Mouse (Mus musculus): ENCODE results near the gene Rab11fip5. TPM values are rescaled to one million over a fixed set of nuclear protein-coding genes. Genes with fewer than 3 reads are reported as not detected.

Rab11fip5 gene
- 15.6 and 20.5 TPM in 2 replicates for polyA plus RNA-seq (2014; fragmentation: Nextera tagmentation; extraction: Ambion mirVana)

DNA sequence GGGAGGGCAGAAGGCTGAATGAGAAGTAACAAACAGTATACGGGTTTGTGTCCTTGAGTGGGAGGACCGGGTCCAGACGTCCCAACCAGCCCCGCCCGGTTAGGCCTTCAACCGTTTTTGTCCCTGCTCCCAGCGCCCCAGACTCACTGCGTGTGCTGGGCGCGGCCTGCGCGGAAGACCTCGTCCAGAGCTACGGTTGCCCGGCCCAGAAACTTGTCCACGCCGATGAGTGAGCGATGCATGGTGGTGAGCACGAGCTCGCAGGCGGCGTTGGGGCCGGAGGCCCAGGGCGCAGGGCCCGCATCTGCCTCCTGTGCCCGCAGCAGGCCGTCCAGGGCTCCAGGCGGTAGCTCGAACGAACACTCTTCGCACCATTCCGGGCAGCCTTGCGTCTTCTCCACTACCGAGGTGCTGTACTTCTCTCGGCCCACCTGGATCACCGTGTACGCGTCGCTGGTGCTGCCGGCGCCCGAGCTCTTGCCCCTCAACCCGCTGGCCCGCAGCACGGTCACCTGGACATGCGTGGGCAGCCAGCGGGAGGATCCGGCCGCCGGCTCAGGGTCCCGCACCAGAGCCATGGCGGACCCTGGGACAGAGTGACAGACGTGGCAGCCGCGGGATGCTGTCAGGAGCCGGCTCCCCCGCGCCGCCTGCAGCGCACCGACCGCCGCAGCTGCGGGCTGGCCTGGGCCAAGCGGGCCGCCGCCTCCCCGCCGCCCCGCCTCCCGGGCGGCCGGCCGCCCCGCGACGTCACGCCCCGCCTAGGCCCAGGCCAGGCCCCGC, at the start of gene Rab11fip5:
Gene Rab11fip5 (minus strand): TSS at position 684 of the 783 bp plus-strand sequence.
- Histone ChIP-seq H3K4me3 (ENCODE audit: low read depth, low read length) (peak within 1 kb of the TSS; percentile 89), H3K36me3 (ENCODE audit: control insufficient read depth, insufficient read depth, low read length) (no peaks in the 10 kb centered on the region), H3K27ac (ENCODE audit: low read depth, low read length) (peak within 1 kb of the TSS; percentile 78), H3K4me2 (ENCODE audit: low read depth, low read length) (peak within 1 kb of the TSS; percentile 61), H3K27me3 (ENCODE audit: control insufficient read depth, insufficient read depth, low read length) (no peaks in the 10 kb centered on the region), H3K9ac (replicated peaks; ENCODE audit: low read depth, low read length) (peak within 1 kb of the TSS; percentile 91), H3K9me3 (ENCODE audit: control insufficient read depth, low read length) (no peaks in the 10 kb centered on the region), H3K4me1 (ENCODE audit: control insufficient read depth, insufficient read depth, low read length) (peaks cover 23% of the 10 kb centered on the region)
- peak; percentile 48 for ATAC-seq (ENCODE audit: low read depth)
- 2% methylated on average over 78 of the region's 80 CpGs for WGBS

DNA sequence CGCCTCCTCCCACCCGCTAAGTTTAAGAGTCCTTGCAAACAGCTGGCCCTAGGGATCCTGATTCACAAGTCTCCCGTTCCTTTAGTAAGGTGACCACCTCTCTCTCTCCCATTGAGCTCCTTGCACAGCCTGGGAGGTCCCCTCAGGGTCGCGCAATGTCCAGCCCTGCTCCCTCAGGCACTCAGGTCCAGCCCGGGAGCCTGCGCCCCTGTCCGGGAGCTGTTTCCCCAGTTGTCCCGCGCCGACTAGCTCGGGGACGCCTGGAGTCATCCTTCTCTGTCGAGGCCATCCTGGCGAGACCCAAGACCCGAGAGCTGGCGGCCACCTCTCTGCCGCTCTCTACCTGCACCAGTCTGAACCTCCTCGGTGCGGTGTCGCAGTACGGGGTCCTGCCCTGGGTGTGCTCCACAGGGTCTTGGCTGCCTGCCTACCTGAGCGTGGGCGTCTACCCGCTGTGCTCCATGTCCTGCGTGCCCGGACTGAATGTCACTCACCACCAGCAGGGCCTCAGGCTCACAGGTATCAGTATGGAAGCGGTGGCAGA, 49.5 kb upstream of the Rab11fip5 start, which contains the start of gene Noto:
Gene Noto (plus strand): TSS at position 51 of the 544 bp plus-strand sequence.
- Histone ChIP-seq H3K4me1 (ENCODE audit: control insufficient read depth, insufficient read depth, low read length) (no peaks in the 10 kb centered on the region), H3K27me3 (ENCODE audit: control insufficient read depth, insufficient read depth, low read length) (0 out of 2 replicates have a peak, but pooled peaks cover 2% of the 10 kb centered on the region), H3K4me2 (ENCODE audit: low read depth, low read length) (no peak within 1 kb of the TSS), H3K36me3 (ENCODE audit: control insufficient read depth, insufficient read depth, low read length) (no peaks in the 10 kb centered on the region), H3K27ac (ENCODE audit: low read depth, low read length) (no peak within 1 kb of the TSS), H3K9ac (replicated peaks; ENCODE audit: low read depth, low read length) (no peak within 1 kb of the TSS), H3K4me3 (ENCODE audit: low read depth, low read length) (no peak within 1 kb of the TSS), H3K9me3 (ENCODE audit: control insufficient read depth, low read length) (no peaks in the 10 kb centered on the region)
- 11% methylated on average over 28 of the region's 28 CpGs for WGBS
- no peak for ATAC-seq (ENCODE audit: low read depth)

DNA sequence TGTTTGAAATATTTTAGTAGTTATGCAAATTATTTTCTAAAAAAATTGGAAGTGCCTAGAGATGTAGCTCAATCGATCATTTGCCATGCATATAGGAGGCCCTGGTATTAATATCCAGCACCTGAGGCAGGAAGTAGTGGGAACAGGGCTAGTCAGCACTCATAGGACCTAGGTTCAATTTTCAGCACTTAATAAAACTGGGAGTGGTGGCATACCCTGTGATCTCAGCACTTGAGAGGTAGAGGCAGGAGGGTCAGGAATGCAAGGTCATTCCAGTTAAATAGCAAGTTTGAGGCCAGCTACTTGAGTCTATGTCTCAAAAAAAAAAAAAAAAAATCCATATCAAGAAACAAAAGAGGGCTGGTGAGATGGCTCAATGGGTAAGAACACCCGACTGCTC, 44.7 kb upstream of the Rab11fip5 start:
- H3K27me3 ChIP-seq (ENCODE audit: control insufficient read depth, insufficient read depth, low read length): 0 out of 2 replicates have a peak, but pooled peaks cover 2% of the 10 kb centered on the region
- ATAC-seq (ENCODE audit: low read depth): no peak
- H3K27ac ChIP-seq (ENCODE audit: low read depth, low read length): no peak overlapping the region
- 84% methylated on average over 2 of the region's 2 CpGs for WGBS
- H3K9ac ChIP-seq (replicated peaks; ENCODE audit: low read depth, low read length): no peak overlapping the region
- H3K4me3 ChIP-seq (ENCODE audit: low read depth, low read length): no peak overlapping the region
- no peak overlapping the region for H3K4me2 ChIP-seq (ENCODE audit: low read depth, low read length)
- no peaks in the 10 kb centered on the region for H3K9me3 ChIP-seq (ENCODE audit: control insufficient read depth, low read length)
- no peaks in the 10 kb centered on the region for H3K4me1 ChIP-seq (ENCODE audit: control insufficient read depth, insufficient read depth, low read length)
- H3K36me3 ChIP-seq (ENCODE audit: control insufficient read depth, insufficient read depth, low read length): no peaks in the 10 kb centered on the region

DNA sequence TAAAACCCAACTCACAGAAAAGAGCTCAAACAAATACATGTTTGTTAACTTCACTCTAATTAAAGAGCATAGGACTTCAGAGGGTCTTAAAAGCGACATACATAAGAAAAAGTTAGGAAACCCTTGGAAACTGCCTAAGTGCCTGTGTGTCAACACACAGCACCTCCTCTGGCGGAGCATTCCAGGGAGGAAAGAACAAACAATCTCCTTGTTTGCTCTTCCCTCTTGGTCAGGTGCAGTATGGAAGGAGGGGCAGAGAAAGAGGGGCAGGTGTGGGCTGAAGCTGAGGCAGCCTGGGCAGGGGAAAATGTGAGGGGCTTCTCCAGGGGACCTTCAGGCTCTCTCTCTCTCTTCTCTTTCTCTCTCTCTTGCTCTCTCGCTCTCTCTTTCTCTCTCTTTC, 41.4 kb upstream of the Rab11fip5 start:
- no peak for ATAC-seq (ENCODE audit: low read depth)
- Histone ChIP-seq H3K4me2 (ENCODE audit: low read depth, low read length) (no peak overlapping the region), H3K36me3 (ENCODE audit: control insufficient read depth, insufficient read depth, low read length) (no peaks in the 10 kb centered on the region), H3K4me1 (ENCODE audit: control insufficient read depth, insufficient read depth, low read length) (no peaks in the 10 kb centered on the region), H3K9me3 (ENCODE audit: control insufficient read depth, low read length) (no peaks in the 10 kb centered on the region), H3K27me3 (ENCODE audit: control insufficient read depth, insufficient read depth, low read length) (no peaks in the 10 kb centered on the region), H3K9ac (replicated peaks; ENCODE audit: low read depth, low read length) (no peak overlapping the region), H3K4me3 (ENCODE audit: low read depth, low read length) (no peak overlapping the region), H3K27ac (ENCODE audit: low read depth, low read length) (no peak overlapping the region)
- 56% methylated on average over 3 of the region's 3 CpGs for WGBS

DNA sequence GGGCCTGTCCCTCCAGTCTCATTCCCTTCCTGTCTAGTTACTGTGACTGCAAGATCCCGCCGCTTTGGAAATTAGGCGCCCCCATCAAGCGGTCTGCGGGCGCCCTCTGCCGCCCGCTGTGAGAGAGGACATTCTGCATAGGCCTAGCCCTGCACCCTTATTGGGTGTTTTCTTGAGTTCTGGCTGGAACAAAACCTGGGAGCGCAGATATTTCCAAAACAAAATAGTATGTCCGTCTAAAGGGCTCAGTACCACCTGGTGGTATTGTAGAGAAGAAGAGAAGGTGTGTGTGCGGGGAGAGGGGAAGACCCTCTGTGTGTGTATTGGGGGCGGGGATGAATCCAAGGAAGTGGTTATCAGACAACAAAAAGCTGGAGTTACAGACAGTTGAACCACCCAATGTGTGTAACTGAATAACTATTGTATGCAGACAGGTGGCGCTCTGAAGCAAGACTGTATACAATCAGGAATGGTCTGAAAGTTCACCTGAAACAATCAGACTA, 36.4 kb upstream of the Rab11fip5 start:
- Histone ChIP-seq H3K9ac (replicated peaks; ENCODE audit: low read depth, low read length) (no peak overlapping the region), H3K9me3 (ENCODE audit: control insufficient read depth, low read length) (no peaks in the 10 kb centered on the region), H3K4me3 (ENCODE audit: low read depth, low read length) (no peak overlapping the region), H3K27me3 (ENCODE audit: control insufficient read depth, insufficient read depth, low read length) (peaks cover 20% of the 10 kb centered on the region), H3K4me2 (ENCODE audit: low read depth, low read length) (no peak overlapping the region), H3K36me3 (ENCODE audit: control insufficient read depth, insufficient read depth, low read length) (no peaks in the 10 kb centered on the region), H3K4me1 (ENCODE audit: control insufficient read depth, insufficient read depth, low read length) (no peaks in the 10 kb centered on the region), H3K27ac (ENCODE audit: low read depth, low read length) (no peak overlapping the region)
- ATAC-seq (ENCODE audit: low read depth): peak; percentile 88
- 12% methylated on average over 13 of the region's 13 CpGs for WGBS

DNA sequence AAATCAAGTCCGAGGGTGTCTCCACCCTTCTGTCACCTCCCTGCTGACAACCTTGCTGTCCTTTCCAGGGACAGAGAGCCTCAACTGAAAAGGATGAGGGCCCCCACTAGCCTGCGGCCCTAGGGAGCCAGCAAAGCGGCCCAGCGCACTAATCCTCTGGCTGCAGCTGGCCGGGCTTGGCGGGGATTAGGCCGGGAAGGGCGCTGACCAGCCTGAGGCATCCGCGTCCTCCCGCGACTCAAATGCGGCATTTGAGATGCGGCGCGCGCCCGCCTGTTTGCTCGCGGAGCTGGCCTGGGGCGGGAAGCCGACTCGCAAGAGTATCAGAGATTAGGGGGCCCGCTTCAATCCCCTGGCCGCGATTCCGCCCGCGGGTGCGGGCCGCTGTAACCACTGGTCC, 34.6 kb upstream of the Rab11fip5 start:
- ATAC-seq (ENCODE audit: low read depth): no peak
- H3K4me2 ChIP-seq (ENCODE audit: low read depth, low read length): peak overlapping the region; percentile 41
- no peaks in the 10 kb centered on the region for H3K36me3 ChIP-seq (ENCODE audit: control insufficient read depth, insufficient read depth, low read length)
- WGBS: 2% methylated on average over 31 of the region's 31 CpGs
- peak overlapping the region; percentile 29; the same call in 1 of the 2 replicates for H3K9ac ChIP-seq (replicated peaks; ENCODE audit: low read depth, low read length)
- H3K27ac ChIP-seq (ENCODE audit: low read depth, low read length): no peak overlapping the region
- H3K27me3 ChIP-seq (ENCODE audit: control insufficient read depth, insufficient read depth, low read length): peaks cover 20% of the 10 kb centered on the region
- no peaks in the 10 kb centered on the region for H3K4me1 ChIP-seq (ENCODE audit: control insufficient read depth, insufficient read depth, low read length)
- H3K9me3 ChIP-seq (ENCODE audit: control insufficient read depth, low read length): no peaks in the 10 kb centered on the region
- peak overlapping the region; percentile 9; the same call in 1 of the 2 replicates for H3K4me3 ChIP-seq (ENCODE audit: low read depth, low read length)

DNA sequence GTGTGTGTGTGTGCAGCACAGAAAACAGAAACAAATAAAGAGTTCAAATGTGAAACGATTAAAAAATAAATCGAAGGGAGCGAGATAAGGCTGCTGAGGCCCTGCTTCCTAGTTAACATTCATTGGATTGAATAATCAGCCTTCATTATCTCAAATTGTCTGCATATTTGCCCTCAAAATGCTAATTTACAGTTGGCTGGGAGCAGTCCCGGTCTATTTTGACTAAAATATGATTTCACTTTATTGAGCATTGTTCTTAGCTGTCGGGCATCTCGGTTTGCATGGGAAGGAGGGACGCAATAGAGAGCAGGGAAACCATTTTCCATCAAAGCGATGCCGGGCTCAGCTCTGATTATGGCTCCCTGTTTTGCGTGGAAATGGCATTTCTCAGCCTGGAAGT, 28.6 kb upstream of the Rab11fip5 start:
- no peak overlapping the region for H3K27ac ChIP-seq (ENCODE audit: low read depth, low read length)
- no peaks in the 10 kb centered on the region for H3K9me3 ChIP-seq (ENCODE audit: control insufficient read depth, low read length)
- H3K9ac ChIP-seq (replicated peaks; ENCODE audit: low read depth, low read length): no peak overlapping the region
- H3K4me1 ChIP-seq (ENCODE audit: control insufficient read depth, insufficient read depth, low read length): no peaks in the 10 kb centered on the region
- 0 out of 2 replicates have a peak, but pooled peaks cover 3% of the 10 kb centered on the region for H3K27me3 ChIP-seq (ENCODE audit: control insufficient read depth, insufficient read depth, low read length)
- ATAC-seq (ENCODE audit: low read depth): no peak
- WGBS: 69% methylated on average over 10 of the region's 10 CpGs
- H3K36me3 ChIP-seq (ENCODE audit: control insufficient read depth, insufficient read depth, low read length): no peaks in the 10 kb centered on the region
- no peak overlapping the region for H3K4me3 ChIP-seq (ENCODE audit: low read depth, low read length)
- no peak overlapping the region for H3K4me2 ChIP-seq (ENCODE audit: low read depth, low read length)

DNA sequence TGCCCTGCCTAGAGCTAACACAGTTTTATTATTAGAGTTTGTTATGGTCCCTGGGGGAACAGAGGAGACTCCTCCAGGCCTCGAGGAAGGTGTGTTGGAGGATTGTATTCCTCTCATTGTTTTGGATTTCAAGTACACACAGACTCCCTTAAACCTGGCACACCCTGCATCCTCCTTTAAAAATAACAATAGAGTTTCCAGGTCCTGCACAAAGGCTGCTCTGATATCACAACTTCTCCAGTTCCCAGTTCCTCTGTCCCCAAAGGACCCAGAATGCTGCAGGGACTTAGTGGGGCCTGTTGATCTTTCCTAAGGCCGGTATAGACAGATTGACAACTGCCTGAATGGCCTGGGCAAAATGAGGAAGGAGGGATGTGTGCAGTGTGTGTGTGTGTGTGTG, 28.2 kb upstream of the Rab11fip5 start:
- H3K4me3 ChIP-seq (ENCODE audit: low read depth, low read length): no peak overlapping the region
- H3K9ac ChIP-seq (replicated peaks; ENCODE audit: low read depth, low read length): no peak overlapping the region
- H3K27ac ChIP-seq (ENCODE audit: low read depth, low read length): no peak overlapping the region
- no peaks in the 10 kb centered on the region for H3K36me3 ChIP-seq (ENCODE audit: control insufficient read depth, insufficient read depth, low read length)
- no peak for ATAC-seq (ENCODE audit: low read depth)
- H3K9me3 ChIP-seq (ENCODE audit: control insufficient read depth, low read length): no peaks in the 10 kb centered on the region
- no peaks in the 10 kb centered on the region for H3K4me1 ChIP-seq (ENCODE audit: control insufficient read depth, insufficient read depth, low read length)
- no peaks in the 10 kb centered on the region for H3K27me3 ChIP-seq (ENCODE audit: control insufficient read depth, insufficient read depth, low read length)
- no peak overlapping the region for H3K4me2 ChIP-seq (ENCODE audit: low read depth, low read length)
- WGBS: 50% methylated on average over 2 of the region's 2 CpGs

DNA sequence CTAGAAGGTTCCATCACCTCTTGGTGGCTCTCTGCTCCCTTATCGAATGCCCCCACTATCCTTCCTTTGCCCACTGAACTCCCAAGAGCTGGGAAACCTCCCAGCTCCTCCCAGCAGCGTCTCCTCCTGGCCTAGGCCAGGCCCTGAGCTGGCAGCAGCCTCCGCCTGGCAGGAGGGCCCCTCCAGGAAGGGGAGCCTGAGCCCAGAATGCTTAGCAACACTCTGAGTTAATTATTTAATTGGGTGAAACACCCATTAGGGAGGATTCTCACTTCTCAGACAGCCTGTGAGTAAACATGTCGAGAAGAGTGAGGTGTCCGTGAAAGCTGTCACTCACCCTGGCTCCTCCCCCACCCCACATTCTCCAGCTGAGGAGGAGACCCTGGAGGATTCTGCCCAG, 25.3 kb upstream of the Rab11fip5 start:
- H3K9ac ChIP-seq (replicated peaks; ENCODE audit: low read depth, low read length): no peak overlapping the region
- H3K9me3 ChIP-seq (ENCODE audit: control insufficient read depth, low read length): no peaks in the 10 kb centered on the region
- no peaks in the 10 kb centered on the region for H3K27me3 ChIP-seq (ENCODE audit: control insufficient read depth, insufficient read depth, low read length)
- WGBS: 23% methylated on average over 5 of the region's 5 CpGs
- ATAC-seq (ENCODE audit: low read depth): no peak
- no peak overlapping the region for H3K4me2 ChIP-seq (ENCODE audit: low read depth, low read length)
- H3K27ac ChIP-seq (ENCODE audit: low read depth, low read length): no peak overlapping the region
- no peak overlapping the region for H3K4me3 ChIP-seq (ENCODE audit: low read depth, low read length)
- no peaks in the 10 kb centered on the region for H3K36me3 ChIP-seq (ENCODE audit: control insufficient read depth, insufficient read depth, low read length)
- no peaks in the 10 kb centered on the region for H3K4me1 ChIP-seq (ENCODE audit: control insufficient read depth, insufficient read depth, low read length)
